Mouse (Mus musculus) cerebellum, adult 2 months (tissue): ENCODE measurements around the gene Tmub1.

ENCODE experiments used
- CTCF ChIP-seq: fragments of 200-500 bp; IDR thresholded peaks from 2 replicates; pipeline ENCODE4 v1.5.1; 2011; ENCODE audit warnings: low read depth, mild to moderate bottlenecking, control low read depth, low read length, moderate library complexity, borderline replicate concordance; ENCODE audit not compliant: insufficient read depth
- POLR2A ChIP-seq: fragments of 200-500 bp; IDR thresholded peaks from 2 replicates; pipeline ENCODE4 v1.6.1; 2011; ENCODE audit warnings: low read length, control low read depth, borderline replicate concordance; ENCODE audit not compliant: insufficient read depth

DNA sequence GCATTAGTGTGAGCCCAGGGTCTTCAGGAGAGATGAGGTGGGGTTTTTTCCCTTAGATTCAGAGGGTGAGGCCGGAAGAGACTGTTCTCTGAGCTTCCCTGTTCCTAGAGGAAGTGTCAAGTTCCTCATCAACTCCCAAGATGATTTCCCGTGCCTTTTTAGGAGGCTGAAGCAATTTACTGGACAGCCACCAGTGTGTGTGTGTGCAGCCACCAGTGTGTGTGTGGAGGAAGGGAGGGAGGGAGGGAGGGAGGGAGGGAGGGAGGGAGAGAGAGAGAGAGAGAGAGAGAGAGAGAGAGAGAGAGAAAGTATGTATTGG, 6.3 kb upstream of the Tmub1 start:
- TF ChIP-seq POLR2A (0 out of 2 replicates have a peak, but pooled peaks have one; percentile 1), CTCF (no peak)
